Mouse (Mus musculus) T-helper 1 cell (primary cell): ENCODE data around the gene Olfr91.
"Not testable (repeated sequence)": the region's sequence is repeated elsewhere in the genome, so short reads cannot be mapped to it uniquely, and the experiment has no call there.

ENCODE experiments used
- in situ Hi-C: fragments of 300-600 bp; cut with MboI, MseI; formaldehyde crosslinking; loops from one replicate; pipeline ENCODE4 v1.15.1; 2025; ENCODE audit warnings: high pct_unique_total_duplicates

Gene Olfr91

GRCm38 (mm10) chr17:37098178-37098577, at the start of gene Olfr91:
Gene Olfr91, minus strand, starts transcription at chr17:37098278.
- in situ Hi-C loops: no loop called here

DNA sequence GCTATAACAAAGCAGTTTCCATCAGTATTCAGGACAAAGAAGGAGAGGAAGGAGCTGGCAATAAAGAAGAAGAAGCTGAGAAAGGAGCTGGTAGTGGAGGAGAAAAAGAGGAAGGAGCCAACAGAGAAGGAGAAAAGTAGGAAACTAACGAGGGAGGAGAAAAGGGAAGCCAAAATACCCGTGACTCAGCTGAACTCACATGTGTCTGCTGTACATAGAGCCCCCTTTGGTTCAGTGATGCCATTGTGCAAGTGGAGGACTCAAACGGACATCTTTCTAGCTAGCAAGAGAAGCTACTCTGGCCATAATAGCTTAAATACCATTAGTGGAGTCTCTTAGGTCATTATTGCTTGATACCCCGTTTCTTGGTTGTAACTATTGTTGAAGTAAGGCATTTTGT, 33.3 kb upstream of the Olfr91 start:
- in situ Hi-C loops: not testable (repeated sequence)

GRCm38 (mm10) chr17:37119988-37120387, 21.9 kb upstream of the Olfr91 start, which contains the start of gene Olfr92:
Gene Olfr92, minus strand, starts transcription at chr17:37120088.
- in situ Hi-C loops: no loop called here

DNA sequence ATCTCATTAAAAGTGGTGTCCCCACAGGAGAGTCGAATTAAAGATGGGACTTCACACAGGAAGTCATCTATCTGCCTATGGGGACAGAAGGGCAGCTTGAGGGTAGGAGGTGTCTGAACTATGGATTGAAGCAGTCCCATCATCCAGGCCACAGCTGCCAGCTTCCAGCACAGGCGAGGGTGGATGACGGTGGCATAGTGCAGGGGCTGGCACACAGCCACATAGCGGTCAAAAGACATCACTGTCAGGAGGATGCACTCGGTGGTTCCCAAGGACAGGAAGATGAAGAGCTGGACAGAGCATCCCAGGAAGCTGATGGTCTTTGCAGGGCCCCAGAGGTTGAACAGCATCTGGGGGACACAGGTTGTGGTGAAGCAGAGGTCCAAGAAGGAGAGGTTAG, 4.8 kb downstream of the Olfr91 start:
- in situ Hi-C loops: no loop called here

- in situ Hi-C loops: no loop called here
Observed at GRCm38 (mm10) chr17:37092198-37092597, 5.9 kb downstream of the Olfr91 start.

DNA sequence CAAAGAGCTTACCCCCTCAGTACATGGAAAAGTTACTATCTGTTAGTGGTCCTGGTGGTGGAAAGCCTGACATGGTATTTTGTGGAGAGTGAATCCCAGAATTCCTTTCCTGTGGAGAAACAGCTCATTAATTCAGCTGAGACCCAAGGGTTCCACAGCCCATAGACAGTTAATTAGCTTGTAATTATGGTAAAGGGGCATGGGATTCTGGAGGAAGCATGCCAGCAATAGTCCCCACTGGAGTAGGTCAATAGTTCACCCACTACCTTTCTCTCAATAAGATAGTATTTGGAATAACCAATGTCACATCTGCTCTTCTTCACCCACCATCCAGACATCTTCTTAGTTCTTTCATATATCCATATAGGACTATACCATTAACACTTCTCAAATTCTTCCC, 9.7 kb downstream of the Olfr91 start, which contains the start of gene Olfr90:
Gene Olfr90, minus strand, starts transcription at position 101 of the 400 bp plus-strand sequence.
- in situ Hi-C loops: loop anchor here (5.0 kb wide), 1 partner anchor 114 kb away; the partner anchor contains the start of gene Olfr94

DNA sequence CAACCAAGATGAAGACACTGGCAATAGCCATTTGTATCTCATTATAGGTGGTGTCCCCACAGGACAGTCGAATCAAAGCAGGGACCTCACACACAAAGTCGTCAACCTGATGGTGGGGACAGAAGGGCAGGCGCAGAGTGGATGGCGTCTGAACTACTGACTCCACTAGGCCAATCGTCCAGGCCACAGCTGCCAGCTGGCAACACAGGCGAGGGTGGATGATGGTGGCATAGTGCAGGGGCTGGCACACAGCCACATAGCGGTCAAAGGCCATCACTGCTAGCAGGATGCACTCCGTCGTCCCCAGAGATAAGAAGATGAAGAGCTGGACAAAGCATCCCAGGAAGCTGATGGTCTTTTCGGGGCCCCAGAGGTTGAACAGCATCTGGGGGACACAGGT, 12.5 kb downstream of the Olfr91 start:
- in situ Hi-C loops: loop anchor here (5.0 kb wide), 1 partner anchor 117 kb away; the partner anchor contains the start of gene Olfr94

DNA sequence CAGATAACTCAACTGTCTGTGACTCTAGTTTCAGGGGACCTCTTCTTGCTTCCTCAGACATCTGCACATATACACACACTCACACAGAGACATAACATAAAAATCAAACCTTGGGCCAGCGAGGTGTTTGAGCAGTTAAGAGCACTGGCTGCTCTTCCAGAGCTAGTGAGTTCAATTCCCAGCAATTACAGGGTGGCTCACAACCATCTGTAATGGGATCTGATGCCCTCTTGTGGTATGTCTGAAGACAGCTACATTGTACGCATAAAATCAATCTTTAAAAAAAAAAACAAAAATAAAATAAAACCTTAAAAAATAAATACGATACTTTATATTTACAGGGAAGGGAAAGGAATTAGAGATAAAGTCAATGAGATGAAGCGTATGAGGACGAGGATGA, 13.4 kb downstream of the Olfr91 start:
- in situ Hi-C loops: loop anchor here (5.0 kb wide), 1 partner anchor 118 kb away; the partner anchor contains the start of gene Olfr94

- in situ Hi-C loops: no loop called here
Observed at GRCm38 (mm10) chr17:37083327-37083726, 14.8 kb downstream of the Olfr91 start.

DNA sequence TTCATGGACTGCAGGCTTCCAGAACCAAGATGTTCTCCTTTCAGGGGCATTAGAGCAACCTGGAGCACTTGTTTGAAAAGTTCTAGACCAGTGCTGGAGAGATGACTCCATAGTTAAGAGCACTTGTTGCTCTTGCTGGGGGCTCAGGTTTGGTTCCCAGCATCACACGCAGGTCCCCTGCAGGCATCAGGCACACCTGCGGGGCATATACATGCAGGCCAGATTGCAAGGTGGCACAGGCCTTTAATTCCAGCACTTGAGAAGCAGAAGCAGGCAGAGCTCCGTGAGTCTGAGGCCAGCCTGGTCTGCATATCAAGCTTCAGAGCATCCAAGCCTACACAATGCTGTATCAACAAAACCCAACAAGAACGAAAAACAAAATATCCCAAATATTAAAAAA, 16.4 kb downstream of the Olfr91 start:
- in situ Hi-C loops: no loop called here

DNA sequence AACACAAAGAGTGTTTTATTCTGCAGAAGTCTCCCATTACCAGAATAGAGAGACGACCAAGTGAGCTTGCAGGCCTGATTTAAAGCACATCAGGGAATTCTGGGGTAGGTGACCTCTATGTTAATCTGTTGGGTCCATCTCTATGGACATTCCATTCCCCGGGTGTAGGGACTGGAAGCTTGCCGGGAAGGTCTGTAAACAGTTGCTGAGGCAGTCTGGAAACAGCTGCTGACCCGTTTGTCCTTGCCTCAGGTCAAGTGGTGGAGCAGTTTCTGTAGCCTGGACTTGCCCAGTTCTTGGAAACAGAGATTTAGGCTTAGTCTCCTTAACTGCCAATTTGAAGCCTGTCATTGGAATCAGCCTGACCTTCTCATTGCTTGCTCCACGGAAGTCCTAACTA, 18.0 kb downstream of the Olfr91 start:
- in situ Hi-C loops: no loop called here

- in situ Hi-C loops: no loop called here
Observed at GRCm38 (mm10) chr17:37078990-37079389, 19.1 kb downstream of the Olfr91 start.

- in situ Hi-C loops: no loop called here
Observed at GRCm38 (mm10) chr17:37078193-37078592, 19.9 kb downstream of the Olfr91 start.

- in situ Hi-C loops: no loop called here
Observed at GRCm38 (mm10) chr17:37075766-37076165, 22.3 kb downstream of the Olfr91 start.

DNA sequence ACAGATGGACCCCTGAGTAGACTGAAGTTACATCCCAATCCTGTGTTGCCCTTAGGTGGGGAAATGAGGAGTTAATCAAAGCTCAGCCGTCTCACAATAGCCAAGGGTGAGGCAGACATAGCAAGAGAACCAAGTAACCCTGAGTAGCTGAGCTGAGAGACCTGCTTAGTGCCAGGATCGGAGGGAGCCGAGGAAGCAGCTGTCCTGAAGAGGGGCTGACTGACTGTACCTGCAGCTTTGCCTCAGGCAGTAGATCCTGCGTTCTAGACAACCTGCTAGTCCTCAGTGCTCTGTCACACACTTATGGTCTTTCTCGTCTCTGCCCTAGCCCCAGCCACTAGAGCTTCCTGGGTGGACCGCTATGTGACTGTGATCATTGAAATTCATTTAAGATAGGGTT, 22.9 kb downstream of the Olfr91 start:
- in situ Hi-C loops: no loop called here

DNA sequence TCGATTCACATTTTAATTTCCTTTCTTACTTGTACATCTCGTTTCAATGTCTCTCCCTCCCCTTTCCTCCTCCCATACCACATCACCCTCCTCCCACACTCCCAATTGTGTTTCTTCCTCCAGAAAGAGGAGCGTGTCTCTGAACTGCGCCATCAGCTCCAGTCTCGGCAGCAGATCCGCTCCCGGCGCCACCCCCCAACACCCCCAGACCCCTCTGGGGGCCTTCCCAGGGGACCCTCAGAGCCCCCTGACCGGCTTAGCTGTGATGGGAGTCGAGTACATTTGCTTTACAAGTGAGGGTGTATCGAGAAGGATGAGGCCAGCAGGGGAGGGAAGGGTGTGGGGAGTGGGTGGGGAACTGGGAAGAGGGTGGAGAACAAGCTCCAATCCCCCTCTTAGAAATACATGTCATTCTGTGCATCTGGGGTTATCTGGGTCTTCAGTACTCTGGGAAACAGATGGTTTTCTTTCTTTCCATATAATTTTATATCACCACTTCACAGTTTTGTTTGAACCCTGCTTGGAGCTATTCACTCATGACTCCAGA, 25.3 kb downstream of the Olfr91 start:
- in situ Hi-C loops: no loop called here

GRCm38 (mm10) chr17:37072080-37072729, 25.9 kb downstream of the Olfr91 start:
- in situ Hi-C loops: no loop called here

DNA sequence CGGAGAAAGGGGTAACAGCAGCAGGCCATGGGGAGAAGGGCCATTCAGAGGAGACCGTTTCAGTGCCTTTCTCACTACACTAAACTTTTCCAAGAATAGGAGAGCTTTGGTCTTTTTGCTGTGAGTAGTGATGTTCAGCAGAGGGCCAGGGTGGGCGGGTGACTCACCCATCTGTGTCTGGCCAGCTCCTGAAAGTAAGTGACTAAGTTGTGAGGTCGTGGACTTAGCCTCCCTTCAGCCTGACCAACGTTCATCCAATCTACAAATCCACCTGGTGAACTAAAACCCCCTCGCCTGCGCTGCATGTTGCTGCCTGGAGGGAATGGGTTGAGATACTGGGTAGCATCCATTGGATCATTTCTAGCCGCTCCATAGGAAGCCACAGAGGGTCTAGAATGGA, 28.0 kb downstream of the Olfr91 start:
- in situ Hi-C loops: no loop called here

GRCm38 (mm10) chr17:37067861-37068260, 30.2 kb downstream of the Olfr91 start:
- in situ Hi-C loops: no loop called here

- in situ Hi-C loops: no loop called here
Observed at GRCm38 (mm10) chr17:37065993-37066392, 32.1 kb downstream of the Olfr91 start.

DNA sequence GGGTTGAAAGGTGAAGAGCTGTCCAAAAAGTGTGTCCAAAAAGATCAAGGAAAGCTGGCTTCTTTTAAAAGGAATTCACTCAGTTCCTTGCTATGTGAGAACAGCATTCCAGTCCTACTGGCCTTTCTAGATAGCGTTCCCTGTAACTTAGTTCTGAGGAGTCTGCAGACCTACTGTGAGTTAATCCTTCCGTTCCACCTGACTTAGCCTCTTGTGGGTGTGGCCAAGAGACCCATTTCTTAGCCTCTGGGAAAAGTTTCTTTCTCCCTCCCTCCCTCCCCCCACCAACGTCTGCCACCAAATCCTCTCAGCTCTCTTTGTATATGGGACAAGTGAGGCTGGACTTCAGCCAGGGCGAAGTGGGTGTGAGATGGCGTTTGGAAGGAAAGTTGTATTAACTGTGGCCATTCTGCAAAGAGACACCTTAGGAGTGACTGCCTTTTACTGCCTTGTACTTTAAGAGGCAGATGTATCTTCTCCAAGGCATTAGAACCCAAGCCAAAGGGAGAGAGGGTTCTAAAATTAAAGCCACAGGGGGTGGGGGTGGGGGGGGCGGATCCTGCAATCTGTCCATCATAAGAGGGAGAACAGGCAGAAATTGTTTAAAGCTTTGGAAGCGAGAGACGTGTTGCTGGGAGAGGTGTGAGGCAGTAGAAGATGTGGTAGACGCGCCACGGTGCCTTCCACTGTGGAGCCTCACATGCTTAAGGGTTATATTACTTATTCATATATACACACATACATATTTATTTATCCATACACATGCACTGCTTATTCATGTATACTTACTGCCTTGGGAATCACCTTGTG, 34.2 kb downstream of the Olfr91 start:
- in situ Hi-C loops: no loop called here

GRCm38 (mm10) chr17:37063063-37063462, 35.0 kb downstream of the Olfr91 start:
- in situ Hi-C loops: no loop called here
